Mouse (Mus musculus) MEL (cell line): Measurements from ENCODE around the gene Prdm16.

Experiments
- CTCF ChIP-seq, 3 experiments: IDR thresholded peaks in 2 of 3; conservative IDR thresholded peaks in 1 of 3; 2 replicates each; pipeline ENCODE4 v1.5.1; 2011 to 2012; ENCODE audit warnings: low read length in 3 of 3, low read depth in 2 of 3, mild to moderate bottlenecking in 2 of 3, improper control_type of control experiment in 1 of 3, inconsistent platforms in 1 of 3, mixed read lengths in 1 of 3, moderate library complexity in 1 of 3; ENCODE audit not compliant: control insufficient read depth in 1 of 3, insufficient read depth in 1 of 3, poor library complexity in 1 of 3, severe bottlenecking in 1 of 3
- ELF1 ChIP-seq: IDR thresholded peaks from 2 replicates; pipeline ENCODE4 v1.6.1; 2014; ENCODE audit warnings: low read depth, mild to moderate bottlenecking, inconsistent platforms, low read length, improper control_type of control experiment, moderate library complexity
- GATA1 ChIP-seq: IDR thresholded peaks from 2 replicates; pipeline ENCODE4 v1.6.1; 2011; ENCODE audit warnings: low read depth, low read length, improper control_type of control experiment
- MAFK ChIP-seq: IDR thresholded peaks from 2 replicates; pipeline ENCODE4 v1.6.1; 2011; ENCODE audit warnings: low read depth, mild to moderate bottlenecking, low read length, improper control_type of control experiment, borderline replicate concordance
- MAZ ChIP-seq: IDR thresholded peaks from 2 replicates; pipeline ENCODE4 v1.6.1; 2012; ENCODE audit warnings: low read depth, mild to moderate bottlenecking, inconsistent platforms, low read length, improper control_type of control experiment
- NRF1 ChIP-seq: IDR thresholded peaks from 2 replicates; pipeline ENCODE4 v1.6.1; 2014; ENCODE audit warnings: low read depth, mild to moderate bottlenecking, inconsistent platforms, low read length, improper control_type of control experiment, moderate library complexity; ENCODE audit not compliant: poor library complexity, insufficient read depth, severe bottlenecking
- USF1 ChIP-seq: IDR thresholded peaks from 2 replicates; pipeline ENCODE4 v1.6.1; 2014; ENCODE audit warnings: low read depth, mild to moderate bottlenecking, inconsistent platforms, low read length, improper control_type of control experiment, moderate library complexity
- USF2 ChIP-seq, 2 experiments: IDR thresholded peaks; 2 replicates each; pipeline ENCODE4 v1.6.1; 2011 to 2012; ENCODE audit warnings: improper control_type of control experiment in 2 of 2, low read length in 2 of 2, borderline replicate concordance in 1 of 2, inconsistent platforms in 1 of 2, low read depth in 1 of 2, mild to moderate bottlenecking in 1 of 2; ENCODE audit not compliant: insufficient read depth in 1 of 2

- no peak for TF ChIP-seq NRF1
- TF ChIP-seq MAZ = no peak
- no peak for TF ChIP-seq GATA1
- TF ChIP-seq CTCF (IDR thresholded peaks at IDR 0.05 in 2 of 3, conservative IDR thresholded peaks at IDR 0.05 in 1 of 3; ENCODE audit: control insufficient read depth in 1 of 3, insufficient read depth in 1 of 3, low read depth in 2 of 3, low read length in 3 of 3, poor library complexity in 1 of 3, severe bottlenecking in 1 of 3) = no peak
- TF ChIP-seq MAFK = no peak
- no peak for TF ChIP-seq USF1
- TF ChIP-seq ELF1 = no peak
- no peak for TF ChIP-seq USF2 (IDR thresholded peaks at IDR 0.05; ENCODE audit: borderline replicate concordance in 1 of 2, insufficient read depth in 1 of 2, low read depth in 1 of 2, low read length in 2 of 2)
These were observed 157.6 kb downstream of the Prdm16 start for GRCm38 (mm10) chr4:154478933-154479613.
